Mouse (Mus musculus) cerebellum, adult 2 months (tissue): ENCODE results near the gene Tbc1d9b. TPM values are rescaled to one million over a fixed set of nuclear protein-coding genes. Genes with fewer than 3 reads are reported as not detected.

Source experiments
- DNase-seq, 2 experiments: peaks; one replicate each; pipeline ENCODE4 v3.0.0; 2021
- H3K27ac ChIP-seq: fragments of 200-500 bp; 2 replicates; pipeline ENCODE4 v1.5.1; 2012; ENCODE audit warnings: low read length, control low read depth, inconsistent platforms; ENCODE audit not compliant: insufficient read depth
- H3K27me3 ChIP-seq: fragments of 200-500 bp; 2 replicates; pipeline ENCODE4 v1.6.1; 2012; ENCODE audit warnings: inconsistent platforms, mild to moderate bottlenecking, low read length, moderate library complexity; ENCODE audit not compliant: control insufficient read depth, insufficient read depth
- H3K4me1 ChIP-seq: fragments of 200-500 bp; 2 replicates; pipeline ENCODE4 v1.6.1; 2011; ENCODE audit warnings: low read length; ENCODE audit not compliant: control insufficient read depth, insufficient read depth
- H3K4me3 ChIP-seq: fragments of 200-500 bp; replicated peaks from 2 replicates; pipeline ENCODE3; 2011; ENCODE audit warnings: mild to moderate bottlenecking, low read depth, low read length, control low read depth; ENCODE audit not compliant: insufficient read depth
- CTCF ChIP-seq: fragments of 200-500 bp; IDR thresholded peaks from 2 replicates; pipeline ENCODE4 v1.5.1; 2011; ENCODE audit warnings: low read depth, mild to moderate bottlenecking, control low read depth, low read length, moderate library complexity, borderline replicate concordance; ENCODE audit not compliant: insufficient read depth
- POLR2A ChIP-seq: fragments of 200-500 bp; IDR thresholded peaks from 2 replicates; pipeline ENCODE4 v1.6.1; 2011; ENCODE audit warnings: low read length, control low read depth, borderline replicate concordance; ENCODE audit not compliant: insufficient read depth
- WGBS: fragments of 180-500 bp; shearing (Covaris S2); methylation state at CpG from one replicate; pipeline ENCODE4 v1.1.7; 2018; 5-methylcytosine and 5-hydroxymethylcytosine counted together
- polyA plus RNA-seq: library from polyadenylated mRNA; depleted of rRNA; stranded (reverse); fragments of >200 nt; gene quantifications from 2 replicates; pipeline ENCODE4 v1.2.3, GENCODE M21; 2012

Tbc1d9b gene
- polyA plus RNA-seq, 1 experiment = 124 TPM

DNA sequence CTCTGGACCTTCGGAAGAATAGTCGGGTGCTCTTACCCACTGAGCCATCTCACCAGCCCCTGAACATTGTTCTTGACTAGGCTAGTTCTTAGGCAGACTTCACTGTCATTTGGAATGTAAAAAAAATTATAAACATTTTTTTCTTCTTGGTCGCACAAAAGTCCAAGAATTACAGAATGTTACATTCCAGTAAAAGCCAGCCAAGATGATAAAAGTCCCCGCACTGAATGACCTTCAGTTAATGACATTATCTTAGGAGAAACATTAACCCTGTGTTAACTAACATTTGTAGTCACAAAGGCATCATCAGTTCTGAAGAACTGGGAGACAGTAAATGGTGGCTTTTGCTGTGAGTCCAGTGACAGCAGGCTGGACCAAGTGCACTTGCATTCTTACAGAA lies 59.2 kb downstream of the Tbc1d9b start:
- 87% methylated on average over 4 of the region's 4 CpGs for WGBS
- no peak for TF ChIP-seq POLR2A
- TF ChIP-seq CTCF = no peak
- no peak overlapping the region for H3K27ac ChIP-seq

DNA sequence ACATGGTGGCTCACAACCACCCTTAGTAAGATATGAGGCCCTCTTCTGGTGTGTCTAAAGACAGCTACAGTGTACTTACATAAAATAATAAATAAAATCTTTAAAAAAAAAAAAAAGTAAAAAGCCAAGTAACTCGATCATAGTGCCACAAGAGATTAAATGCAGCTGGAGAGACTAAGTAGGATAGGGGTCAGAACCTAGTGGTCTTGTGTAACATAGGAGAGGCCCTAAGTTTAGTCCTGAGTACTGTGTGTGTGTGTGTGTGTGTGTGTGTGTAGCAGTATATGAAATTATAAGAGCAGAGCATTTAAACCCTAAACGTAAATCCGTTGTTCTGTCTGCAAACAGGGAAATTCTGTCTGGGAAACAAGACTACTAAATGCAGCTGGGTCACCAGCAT lies 61.1 kb downstream of the Tbc1d9b start:
- no peaks in the 10 kb centered on the region for H3K4me1 ChIP-seq
- H3K27ac ChIP-seq = no peak overlapping the region
- WGBS = 88% methylated on average over 3 of the region's 3 CpGs
- TF ChIP-seq POLR2A (no peak), CTCF (no peak)
- no peak for DNase-seq
- H3K27me3 ChIP-seq = no peaks in the 10 kb centered on the region
- no peak overlapping the region for H3K4me3 ChIP-seq

More for the DNA sequence above, 59.2 kb downstream of the Tbc1d9b start:
- no peaks in the 10 kb centered on the region for H3K27me3 ChIP-seq
- H3K4me3 ChIP-seq = no peak overlapping the region
- no peak for DNase-seq
- H3K4me1 ChIP-seq = no peaks in the 10 kb centered on the region

DNA sequence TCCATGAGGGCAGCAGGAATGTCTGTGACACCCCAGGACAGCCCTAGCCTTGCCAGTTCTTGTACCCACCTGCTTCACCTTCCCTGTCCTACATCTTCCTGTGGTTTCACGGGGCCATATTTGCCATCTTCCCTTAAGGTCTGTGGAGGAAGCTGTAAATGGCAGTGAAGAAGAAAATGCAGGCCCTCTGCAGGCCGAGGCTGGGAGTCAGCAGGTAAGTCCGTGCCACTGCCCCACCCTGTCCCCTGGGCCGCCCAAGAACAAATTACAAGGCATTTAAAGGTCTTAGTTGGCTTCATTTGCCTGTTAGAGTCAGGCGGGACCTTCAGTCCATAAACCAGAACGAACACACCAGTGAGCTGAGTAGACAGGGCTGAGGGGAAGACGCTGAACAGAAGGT lies 62.9 kb downstream of the Tbc1d9b start:
- TF ChIP-seq POLR2A = no peak
- no peak for TF ChIP-seq CTCF
- WGBS = 78% methylated on average over 7 of the region's 7 CpGs
- no peak for DNase-seq

DNA sequence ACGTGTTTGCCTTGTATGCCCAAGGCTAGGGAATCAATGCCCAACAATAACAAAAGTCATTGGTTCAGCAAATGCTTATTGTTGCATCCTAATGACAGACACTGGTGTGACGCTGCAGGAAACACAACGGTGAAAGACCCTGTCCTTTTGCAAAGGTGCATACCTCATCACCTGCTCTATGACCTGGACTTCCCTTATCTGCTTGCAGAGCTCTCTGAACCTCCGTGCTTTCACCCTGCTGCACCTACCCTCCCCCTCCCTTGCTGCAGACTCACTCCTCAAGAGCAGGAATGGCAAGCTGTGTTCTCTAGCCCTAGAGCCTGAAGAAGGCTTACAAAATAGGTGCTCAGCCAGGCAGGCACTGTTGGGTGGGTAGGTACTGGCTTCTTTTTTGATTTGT lies 63.6 kb downstream of the Tbc1d9b start:
- Histone ChIP-seq H3K27ac (no peak overlapping the region), H3K4me3 (no peak overlapping the region), H3K4me1 (no peaks in the 10 kb centered on the region), H3K27me3 (no peaks in the 10 kb centered on the region)
- 86% methylated on average over 4 of the region's 4 CpGs for WGBS
- TF ChIP-seq CTCF (no peak), POLR2A (no peak)
- DNase-seq = no peak

More for the DNA sequence above, 62.9 kb downstream of the Tbc1d9b start:
- H3K27ac ChIP-seq = no peak overlapping the region
- H3K4me3 ChIP-seq = no peak overlapping the region
- no peaks in the 10 kb centered on the region for H3K4me1 ChIP-seq
- no peaks in the 10 kb centered on the region for H3K27me3 ChIP-seq

DNA sequence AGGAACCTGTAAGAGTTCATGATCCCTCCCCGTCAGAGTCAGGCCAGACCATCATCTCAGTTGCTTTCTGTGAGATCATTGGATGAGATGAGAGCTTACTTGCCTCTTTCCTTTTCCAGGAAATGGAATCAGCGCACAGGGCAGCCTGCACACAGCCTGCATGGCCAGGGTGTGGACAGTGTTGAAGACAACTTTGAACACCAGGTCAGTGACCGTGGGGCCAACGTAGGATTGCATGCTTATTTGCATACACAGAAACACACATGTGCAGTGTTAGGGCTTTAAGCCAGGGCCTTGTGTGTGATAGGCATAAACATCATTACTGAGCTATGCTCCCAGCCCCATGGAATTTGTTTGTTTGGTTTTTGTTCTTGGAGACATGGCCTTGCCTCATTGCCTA lies 66.3 kb downstream of the Tbc1d9b start:
- 93% methylated on average over 4 of the region's 4 CpGs for WGBS
- H3K4me3 ChIP-seq = no peak overlapping the region
- DNase-seq = no peak

GRCm38 (mm10) chr11:50198219-50198846 lies 67.1 kb downstream of the Tbc1d9b start:
- H3K4me1 ChIP-seq = 0 out of 2 replicates have a peak, but pooled peaks cover 3% of the 10 kb centered on the region
- H3K27me3 ChIP-seq = no peaks in the 10 kb centered on the region
- TF ChIP-seq CTCF (no peak), POLR2A (no peak)
- WGBS = 75% methylated on average over 4 of the region's 5 CpGs
- H3K4me3 ChIP-seq = no peak overlapping the region
- DNase-seq = no peak
- H3K27ac ChIP-seq = no peak overlapping the region

More for the DNA sequence above, 66.3 kb downstream of the Tbc1d9b start:
- Histone ChIP-seq H3K4me1 (0 out of 2 replicates have a peak, but pooled peaks cover 2% of the 10 kb centered on the region), H3K27me3 (no peaks in the 10 kb centered on the region), H3K27ac (no peak overlapping the region)
- TF ChIP-seq CTCF (no peak), POLR2A (no peak)

DNA sequence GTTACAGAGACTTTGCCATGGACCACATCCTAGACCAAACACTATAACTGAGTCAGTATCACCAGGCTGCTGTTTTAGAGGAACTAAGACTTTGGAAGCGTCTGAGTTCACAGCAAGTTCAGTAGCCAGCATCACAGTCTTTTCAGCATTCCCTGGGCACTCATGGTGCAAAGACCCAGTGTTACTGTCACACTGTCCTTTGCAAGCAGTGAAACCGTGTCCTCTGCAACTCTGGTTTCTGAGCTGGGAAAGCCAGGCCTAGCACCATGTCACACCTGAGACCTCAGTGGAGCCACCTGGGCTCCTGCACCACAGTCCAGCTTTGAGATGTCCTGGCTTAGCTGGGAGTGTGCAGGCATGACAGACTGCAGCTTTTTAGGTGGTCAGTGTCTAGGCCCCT lies 67.7 kb downstream of the Tbc1d9b start:
- DNase-seq = no peak
- Histone ChIP-seq H3K27ac (no peak overlapping the region), H3K27me3 (no peaks in the 10 kb centered on the region), H3K4me1 (0 out of 2 replicates have a peak, but pooled peaks cover 3% of the 10 kb centered on the region), H3K4me3 (no peak overlapping the region)
- no peak for TF ChIP-seq CTCF
- TF ChIP-seq POLR2A = no peak
- 93% methylated on average over 2 of the region's 2 CpGs for WGBS

- H3K4me3 ChIP-seq = no peak overlapping the region
- H3K27me3 ChIP-seq = no peaks in the 10 kb centered on the region
- DNase-seq = no peak
- H3K27ac ChIP-seq = no peak overlapping the region
- WGBS = 31% methylated on average over 8 of the region's 8 CpGs
- peaks cover 3% of the 10 kb centered on the region; the same call in 1 of the 2 replicates for H3K4me1 ChIP-seq
- TF ChIP-seq CTCF = no peak
- TF ChIP-seq POLR2A = no peak
These were observed 69.4 kb downstream of the Tbc1d9b start for GRCm38 (mm10) chr11:50200613-50201012.

GRCm38 (mm10) chr11:50201590-50201989 lies 70.4 kb downstream of the Tbc1d9b start:
- Histone ChIP-seq H3K4me3 (no peak overlapping the region), H3K4me1 (peaks cover 3% of the 10 kb centered on the region; the same call in 1 of the 2 replicates), H3K27ac (no peak overlapping the region), H3K27me3 (no peaks in the 10 kb centered on the region)
- DNase-seq = no peak
- WGBS = 88% methylated on average over 3 of the region's 3 CpGs
- no peak for TF ChIP-seq POLR2A
- TF ChIP-seq CTCF = no peak
